Mouse (Mus musculus): Measurements from ENCODE around the gene Rhoa.
"Not testable (repeated sequence)": the region's sequence is repeated elsewhere in the genome, so short reads cannot be mapped to it uniquely, and the experiment has no call there.

Rhoa gene

GRCm38 (mm10) chr9:108305629-108306520, at the start of gene Rhoa, which contains the start of gene Tcta:
Gene Rhoa, plus strand, starts transcription at chr9:108306129.
Gene Tcta, minus strand, starts transcription at chr9:108306160.
- DNase-seq = peak; percentile 100

DNA sequence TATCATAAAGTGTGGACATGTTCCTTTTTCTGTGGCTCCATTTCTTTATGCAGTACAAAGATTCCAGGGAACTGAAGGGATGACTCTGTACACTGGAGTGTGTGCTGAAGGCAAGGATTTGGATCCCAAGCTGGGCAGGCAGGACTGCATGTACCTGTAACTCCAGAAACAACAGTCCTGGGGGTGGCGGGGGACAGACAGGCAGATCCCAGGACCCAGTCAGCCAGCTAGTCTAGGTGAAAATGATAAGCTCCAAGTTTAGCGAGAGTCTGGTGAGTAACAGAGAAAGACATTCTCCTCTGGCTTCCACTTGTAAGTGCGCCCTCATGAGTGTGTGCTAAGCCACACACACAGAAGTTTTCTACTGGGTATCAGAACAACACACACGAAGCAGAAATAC, 45.4 kb upstream of the Rhoa start:
- DNase-seq = no peak

DNA sequence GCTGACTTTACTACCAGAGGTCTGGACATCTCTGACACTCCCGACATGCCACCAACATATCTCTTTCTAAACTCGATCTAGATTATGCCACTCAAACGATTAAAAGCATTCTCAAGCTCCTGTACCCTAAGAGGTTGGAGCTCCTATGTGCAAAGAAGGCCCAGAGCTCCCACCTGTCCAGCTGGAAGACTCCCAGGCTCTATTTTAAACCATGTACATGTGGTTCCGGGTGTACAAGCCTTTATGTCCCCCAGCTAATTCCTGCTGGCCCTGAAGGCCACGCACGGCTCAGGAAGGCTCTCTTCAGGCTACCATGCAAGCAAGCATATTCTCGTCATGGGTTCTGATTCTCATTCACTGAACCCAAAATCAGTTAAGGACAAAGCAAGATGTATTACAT, 44.1 kb upstream of the Rhoa start:
- no peak for DNase-seq

- no peak for DNase-seq
Observed at GRCm38 (mm10) chr9:108262494-108263049, 43.4 kb upstream of the Rhoa start.

- no peak for DNase-seq
Observed at GRCm38 (mm10) chr9:108263131-108263681, 42.7 kb upstream of the Rhoa start.

DNA sequence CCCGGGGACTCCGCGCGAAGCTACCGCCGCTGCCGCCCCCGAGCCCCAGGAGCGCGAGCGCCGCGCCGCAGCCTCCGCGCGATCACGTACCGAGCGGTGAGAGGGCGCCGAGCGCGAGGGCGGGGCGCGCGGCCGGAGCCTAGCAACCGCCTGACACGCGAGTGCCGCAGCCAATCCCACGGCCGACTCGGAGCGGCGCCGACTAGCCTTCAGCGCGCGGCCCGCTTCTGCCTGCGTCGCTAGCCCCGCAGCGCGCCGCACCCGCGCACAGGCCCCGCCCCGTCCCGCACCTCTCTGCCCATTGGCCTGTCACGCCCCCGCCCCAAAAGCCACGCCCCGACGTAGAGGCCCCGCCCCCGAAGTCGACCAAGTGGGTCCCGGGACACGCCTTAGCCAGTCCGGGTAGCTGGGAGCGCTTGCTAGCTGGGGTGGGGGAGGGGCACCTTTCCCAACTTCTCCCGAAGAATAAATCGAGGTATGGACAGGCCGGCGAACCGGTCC, 42.2 kb upstream of the Rhoa start, which contains the start of gene Dag1:
Gene Dag1 (minus strand): TSS at position 269 of the 501 bp plus-strand sequence.
- DNase-seq = peak; percentile 99

- peak; percentile 62 for DNase-seq
Observed at GRCm38 (mm10) chr9:108264191-108264921, 41.6 kb upstream of the Rhoa start.

- no peak for DNase-seq
Observed at GRCm38 (mm10) chr9:108266261-108266935, 39.5 kb upstream of the Rhoa start.

DNA sequence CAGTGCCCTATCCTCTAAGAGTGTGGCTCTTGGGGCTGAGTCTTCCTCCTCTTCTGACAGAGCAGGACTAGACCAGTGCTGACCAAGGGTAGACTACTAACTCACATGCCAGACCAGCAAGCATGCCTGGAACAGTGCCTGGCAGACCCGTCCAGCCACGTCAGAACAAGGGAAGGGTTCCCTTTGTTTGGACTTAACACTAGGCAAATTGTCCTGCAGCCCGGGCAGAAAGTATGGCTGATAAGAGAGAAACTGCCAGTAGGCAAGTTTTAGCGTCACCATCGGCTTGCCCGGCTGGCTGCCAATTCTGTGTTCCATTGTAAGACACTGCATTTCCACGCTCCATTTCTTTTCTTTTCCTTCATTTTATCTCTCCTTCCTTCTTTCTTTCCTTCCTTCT, 38.2 kb upstream of the Rhoa start:
- no peak for DNase-seq

DNA sequence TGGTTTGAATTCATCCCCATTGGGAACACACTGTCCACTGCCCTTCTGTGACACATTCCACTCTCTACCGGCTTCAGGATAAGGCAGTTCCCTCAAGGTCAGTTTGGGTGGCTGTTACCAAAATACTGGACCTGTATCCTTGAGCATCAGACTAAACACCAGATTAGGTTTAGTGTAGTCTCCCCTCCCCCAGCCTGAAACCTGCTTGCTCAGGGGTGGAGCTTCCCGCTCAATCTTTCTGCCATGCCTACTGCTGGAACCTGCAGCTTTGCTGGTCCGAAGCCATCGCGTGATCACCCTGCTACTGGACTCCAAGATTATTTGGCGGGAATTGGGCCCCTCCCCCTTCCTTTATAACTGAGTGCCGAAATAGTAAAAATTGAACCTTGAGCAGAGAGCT, 37.2 kb upstream of the Rhoa start:
- DNase-seq = not testable (repeated sequence)

- no peak for DNase-seq
Observed at GRCm38 (mm10) chr9:108271941-108272340, 34.0 kb upstream of the Rhoa start.

- DNase-seq = no peak
Observed at GRCm38 (mm10) chr9:108272691-108273090, 33.2 kb upstream of the Rhoa start.

DNA sequence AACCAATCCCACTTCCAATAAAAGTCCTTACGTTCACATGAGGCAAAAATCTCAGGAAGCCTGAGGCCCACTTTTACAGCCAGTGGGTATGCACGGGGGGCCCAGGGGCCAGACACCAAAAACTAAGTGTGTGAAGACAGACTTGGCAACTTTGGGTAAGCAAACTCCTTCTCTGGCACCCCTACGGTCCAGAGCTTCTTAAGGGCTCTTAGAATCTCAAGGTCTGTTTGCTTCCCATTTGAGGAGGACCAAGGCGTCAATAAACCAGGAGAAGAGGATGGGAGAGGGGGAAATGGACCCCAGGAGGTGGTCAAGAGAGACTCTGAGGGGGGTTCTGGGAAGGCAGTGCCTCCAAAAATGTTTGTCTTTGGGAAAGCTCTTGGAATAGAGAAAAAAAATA, 32.4 kb upstream of the Rhoa start:
- no peak for DNase-seq

GRCm38 (mm10) chr9:108274476-108275330, 31.2 kb upstream of the Rhoa start:
- no peak for DNase-seq

DNA sequence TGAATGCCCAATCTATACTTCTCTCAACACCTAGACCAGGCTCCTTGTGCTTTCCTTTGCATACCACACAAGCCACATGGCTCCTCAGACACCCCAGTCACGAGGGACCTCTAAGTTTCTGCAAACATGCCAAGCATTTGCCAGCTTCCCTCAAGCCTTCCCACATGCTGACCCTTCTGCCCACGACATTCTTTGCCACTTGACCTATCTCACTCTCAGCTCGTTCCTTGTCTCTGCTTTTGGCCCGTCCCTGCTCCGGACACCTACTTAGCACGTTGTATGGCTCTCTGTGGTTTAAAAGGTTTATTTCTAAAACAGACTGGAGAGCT, 30.6 kb upstream of the Rhoa start:
- no peak for DNase-seq

DNA sequence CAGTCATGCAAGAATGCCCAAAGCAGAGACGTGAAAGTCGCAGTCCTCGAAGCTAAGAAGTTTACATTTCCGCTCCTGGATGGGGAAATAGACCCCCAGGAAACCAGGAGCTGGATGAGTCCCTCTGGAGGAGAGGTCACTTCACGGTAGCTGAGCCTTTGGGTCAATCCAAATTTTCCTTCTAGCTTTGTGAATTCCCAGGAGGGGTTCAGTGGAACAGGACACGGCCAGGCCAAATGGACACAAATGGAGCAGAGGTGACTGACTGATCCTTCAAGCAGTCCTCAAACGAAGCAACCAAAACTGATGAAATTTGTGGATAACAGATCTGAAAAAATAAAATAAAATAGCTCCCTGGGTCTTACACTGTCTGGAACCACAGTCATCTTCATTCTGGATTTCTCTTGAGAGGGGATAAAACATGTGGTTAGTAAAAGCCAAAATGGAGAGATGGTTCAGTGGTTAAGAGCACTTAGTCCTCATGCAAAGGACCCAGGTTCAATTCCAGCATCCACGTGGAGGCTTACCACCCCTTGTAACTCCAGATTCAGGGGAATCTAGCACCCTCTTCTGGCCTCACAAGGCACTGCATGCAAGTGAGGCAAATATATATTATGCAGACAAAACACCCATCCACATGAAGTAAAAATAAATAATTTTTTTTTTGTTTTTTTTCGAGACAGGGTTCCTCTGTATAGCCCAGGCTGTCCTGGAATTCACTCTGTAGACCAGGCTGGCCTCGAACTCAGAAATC, 27.1 kb upstream of the Rhoa start:
- DNase-seq = no peak

DNA sequence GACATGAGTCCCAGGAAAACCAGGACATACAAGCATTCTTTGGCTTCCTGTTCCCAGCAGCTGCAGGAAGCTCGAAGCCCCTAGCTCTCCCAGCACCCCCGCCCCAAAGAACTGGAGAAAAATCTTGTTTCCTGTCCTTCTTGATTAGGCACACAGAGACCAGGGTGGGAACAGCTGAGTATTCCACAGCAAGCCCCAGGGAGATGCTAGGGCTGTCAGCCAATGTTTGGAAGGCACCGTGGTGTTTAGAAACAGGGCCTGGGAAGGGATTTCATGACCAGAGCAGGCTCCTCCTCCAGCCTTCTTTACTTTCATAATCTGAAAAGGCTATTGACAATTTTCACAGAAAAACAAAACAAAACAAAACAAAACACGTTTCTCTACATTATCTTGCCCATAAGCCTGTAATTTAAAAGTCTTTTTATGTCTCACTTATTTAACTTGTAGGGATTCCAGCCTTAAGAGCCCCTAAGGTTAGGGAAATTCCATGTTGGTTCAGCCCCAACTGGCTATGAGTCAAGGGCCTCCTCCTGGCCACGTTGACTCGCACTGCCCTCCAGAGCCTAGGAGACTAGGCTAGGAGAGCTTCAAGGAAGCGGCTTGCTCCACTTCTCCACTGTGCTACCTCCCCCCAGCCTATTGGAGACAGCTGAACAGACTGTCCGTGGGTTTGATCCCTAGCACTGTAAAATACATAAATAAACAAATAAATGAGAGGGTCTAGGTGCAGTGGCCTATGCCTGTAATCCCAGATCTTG, 25.7 kb upstream of the Rhoa start:
- DNase-seq = no peak

- peak; percentile 69 for DNase-seq
Observed at GRCm38 (mm10) chr9:108284410-108284809, 21.5 kb upstream of the Rhoa start.

GRCm38 (mm10) chr9:108287526-108288238, 18.2 kb upstream of the Rhoa start:
- not testable (repeated sequence) for DNase-seq

Measured in cerebellum, adult 9-11 months (tissue).